In genomic region chr11:88297526-88297925, GRCm38 (mm10) we compare ENCODE assay signal across 12 mouse cellular contexts. TPM values are rescaled to one million over a fixed set of nuclear protein-coding genes. Genes with fewer than 3 reads are reported as not detected.
DNase-seq lines count a peak whose midpoint lies in the region; TF ChIP-seq lines count a peak whose summit lies in the region.
"Had no signal": no experiment of that assay in that cellular context is flagged by ENCODE, and none has a peak within 500 bp of the region (broad histone marks: within the 10 kb centered on the region; RNA-seq: fewer than 3 reads in every experiment).

No protein-coding gene starts in this region.

- no peak overlapping the region for H3K4me3 ChIP-seq in gastrocnemius, adult 2 months

- no peak for DNase-seq in gastrocnemius, adult 2 months
- DNase-seq in gastrocnemius, postnatal 36 days: no peak
- DNase-seq in 416B (ENCODE audit: low read depth): peak; percentile 28
- peak; percentile 87 for DNase-seq in embryo, embryonic 10.5 days (ENCODE audit: low spot score)
- DNase-seq in kidney, postnatal 25 days: peak; percentile 49 to 63
- DNase-seq in natural killer cell, adult 2 months (ENCODE audit: low spot score in 2 of 2): no peak
- DNase-seq in thymus, postnatal 0 days (ENCODE audit: low spot score): no peak
- no peak for DNase-seq in layer of hippocampus, postnatal 25 days (ENCODE audit: extremely low spot score in 1 of 2, low spot score in 1 of 2)
- DNase-seq: gastrocnemius, postnatal 14 days; thymus, adult 18-20 months had no signal

- intact Hi-C loops in gastrocnemius, adult 2 months (cut with DNase I): no loop called here
- intact Hi-C loops in gastrocnemius, postnatal 36 days (cut with DNase I): no loop called here

- no peak overlapping the region for H3K27ac ChIP-seq in gastrocnemius, adult 2 months

- TF ChIP-seq CTCF in gastrocnemius, adult 2 months (IDR thresholded peaks at IDR 0.05): peak; percentile 41

RNA-seq across cellular contexts. Expression of gene Ccdc182, which starts 3.7 kb away (rescaled TPM):
- total RNA-seq in gastrocnemius, adult 2 months (2021): not detected
- total RNA-seq in gastrocnemius, postnatal 36 days (2021): not detected
- not detected in 2 replicates for polyA plus RNA-seq in thymus, postnatal 0 days (2015; fragmentation: Nextera tagmentation; extraction: Ambion mirVana)
- not detected for total RNA-seq in layer of hippocampus, postnatal 25 days (2021)
- total RNA-seq: G1E; gastrocnemius, postnatal 14 days; left cerebral cortex, adult 18-20 months had no signal
- polyA plus RNA-seq: G1E had no signal

Comparison
In these comparisons a context has a peak if more than half of its experiments do, and no peak if none do; other contexts are left out.
1. DNase-seq: peak in 416B (single experiment), embryo, embryonic 10.5 days (single experiment) and kidney, postnatal 25 days (2 of 2); none in gastrocnemius, adult 2 months (single experiment), gastrocnemius, postnatal 36 days (0 of 2), natural killer cell, adult 2 months (0 of 2), thymus, postnatal 0 days (single experiment) and layer of hippocampus, postnatal 25 days (0 of 2).